Mouse (Mus musculus): ENCODE measurements around the gene Atg5.

The Atg5 gene

GRCm38 (mm10) chr10:44353467-44353866 lies 85.3 kb downstream of the Atg5 start:
- DNase-seq (ENCODE audit: low read depth, low spot score) = no peak

- DNase-seq (ENCODE audit: low read depth, low spot score) = no peak
Measured at GRCm38 (mm10) chr10:44354393-44354792, 86.2 kb downstream of the Atg5 start.

- DNase-seq (ENCODE audit: low read depth, low spot score) = no peak
Measured at GRCm38 (mm10) chr10:44355216-44355615, 87.1 kb downstream of the Atg5 start.

- no peak for DNase-seq (ENCODE audit: low read depth, low spot score)
Measured at GRCm38 (mm10) chr10:44356625-44357024, 88.5 kb downstream of the Atg5 start.

GRCm38 (mm10) chr10:44357316-44357715 lies 89.2 kb downstream of the Atg5 start:
- no peak for DNase-seq (ENCODE audit: low read depth, low spot score)

GRCm38 (mm10) chr10:44358816-44359215 lies 90.7 kb downstream of the Atg5 start:
- DNase-seq (ENCODE audit: low read depth, low spot score) = no peak

- peak; percentile 27 for DNase-seq (ENCODE audit: low read depth, low spot score)
Measured at GRCm38 (mm10) chr10:44360632-44361031, 92.5 kb downstream of the Atg5 start.

- no peak for DNase-seq (ENCODE audit: low read depth, low spot score)
Measured at GRCm38 (mm10) chr10:44362435-44362834, 94.3 kb downstream of the Atg5 start.

- DNase-seq (ENCODE audit: low read depth, low spot score) = no peak
Measured at GRCm38 (mm10) chr10:44362846-44363245, 94.7 kb downstream of the Atg5 start.

- no peak for DNase-seq (ENCODE audit: low read depth, low spot score)
Measured at GRCm38 (mm10) chr10:44366186-44366585, 98.0 kb downstream of the Atg5 start.

GRCm38 (mm10) chr10:44367043-44367442 lies 98.9 kb downstream of the Atg5 start:
- no peak for DNase-seq (ENCODE audit: low read depth, low spot score)

GRCm38 (mm10) chr10:44368596-44368995 lies 100.4 kb downstream of the Atg5 start:
- DNase-seq (ENCODE audit: low read depth, low spot score) = no peak

- DNase-seq (ENCODE audit: low read depth, low spot score) = no peak
Measured at GRCm38 (mm10) chr10:44370666-44371065, 102.5 kb downstream of the Atg5 start.

- DNase-seq (ENCODE audit: low read depth, low spot score) = no peak
Measured at GRCm38 (mm10) chr10:44372210-44372609, 104.1 kb downstream of the Atg5 start.

GRCm38 (mm10) chr10:44374678-44375077 lies 106.5 kb downstream of the Atg5 start:
- no peak for DNase-seq (ENCODE audit: low read depth, low spot score)

GRCm38 (mm10) chr10:44375501-44375900 lies 107.3 kb downstream of the Atg5 start:
- no peak for DNase-seq (ENCODE audit: low read depth, low spot score)

GRCm38 (mm10) chr10:44377821-44378220 lies 109.7 kb downstream of the Atg5 start:
- no peak for DNase-seq (ENCODE audit: low read depth, low spot score)

- no peak for DNase-seq (ENCODE audit: low read depth, low spot score)
Measured at GRCm38 (mm10) chr10:44378403-44378802, 110.2 kb downstream of the Atg5 start.

GRCm38 (mm10) chr10:44380476-44381208 lies 112.5 kb downstream of the Atg5 start:
- peak; percentile 76 for DNase-seq (ENCODE audit: low read depth, low spot score)

- DNase-seq (ENCODE audit: low read depth, low spot score) = peak; percentile 43
Measured at GRCm38 (mm10) chr10:44381397-44381796, 113.2 kb downstream of the Atg5 start.

GRCm38 (mm10) chr10:44381948-44382347 lies 113.8 kb downstream of the Atg5 start:
- DNase-seq (ENCODE audit: low read depth, low spot score) = no peak

- DNase-seq (ENCODE audit: low read depth, low spot score) = no peak
Measured at GRCm38 (mm10) chr10:44383213-44383612, 115.1 kb downstream of the Atg5 start.

- DNase-seq (ENCODE audit: low read depth, low spot score) = no peak
Measured at GRCm38 (mm10) chr10:44385227-44385626, 117.1 kb downstream of the Atg5 start.
